Mouse (Mus musculus) ovary, adult 18-20 months (tissue): ENCODE results near the gene 1700029I15Rik.
"Not testable (repeated sequence)": the region's sequence is repeated elsewhere in the genome, so short reads cannot be mapped to it uniquely, and the experiment has no call there.

ENCODE experiments used
- DNase-seq: peaks from one replicate; pipeline ENCODE4 v3.0.0; 2022; ENCODE audit warnings: low spot score, mixed read lengths

1700029I15Rik gene

GRCm38 (mm10) chr2:92392318-92393264 is 10.3 kb downstream of the 1700029I15Rik start:
- no peak for DNase-seq

- DNase-seq: no peak
Measured at GRCm38 (mm10) chr2:92395535-92395934, 13.2 kb downstream of the 1700029I15Rik start.

GRCm38 (mm10) chr2:92397436-92397835 is 15.1 kb downstream of the 1700029I15Rik start:
- DNase-seq: no peak

GRCm38 (mm10) chr2:92399877-92400276 is 17.5 kb downstream of the 1700029I15Rik start:
- DNase-seq: not testable (repeated sequence)

- no peak for DNase-seq
Measured at GRCm38 (mm10) chr2:92400682-92401081, 18.3 kb downstream of the 1700029I15Rik start.

- no peak for DNase-seq
Measured at GRCm38 (mm10) chr2:92401091-92401561, 18.8 kb downstream of the 1700029I15Rik start, which contains the start of gene Mapk8ip1. Gene Mapk8ip1, minus strand, starts transcription at chr2:92401263.

GRCm38 (mm10) chr2:92402591-92403326 is 20.4 kb downstream of the 1700029I15Rik start:
- no peak for DNase-seq

GRCm38 (mm10) chr2:92403776-92404319 is 21.5 kb downstream of the 1700029I15Rik start:
- no peak for DNase-seq

GRCm38 (mm10) chr2:92404737-92405136 is 22.4 kb downstream of the 1700029I15Rik start:
- DNase-seq: no peak

- DNase-seq: no peak
Measured at GRCm38 (mm10) chr2:92405687-92406086, 23.3 kb downstream of the 1700029I15Rik start.

- DNase-seq: no peak
Measured at GRCm38 (mm10) chr2:92408309-92409045, 26.1 kb downstream of the 1700029I15Rik start.

- no peak for DNase-seq
Measured at GRCm38 (mm10) chr2:92411705-92412104, 29.4 kb downstream of the 1700029I15Rik start.

GRCm38 (mm10) chr2:92421723-92422387 is 39.5 kb downstream of the 1700029I15Rik start:
- DNase-seq: no peak

- no peak for DNase-seq
Measured at GRCm38 (mm10) chr2:92422388-92423135, 40.2 kb downstream of the 1700029I15Rik start.

GRCm38 (mm10) chr2:92423156-92423555 is 40.8 kb downstream of the 1700029I15Rik start:
- no peak for DNase-seq

- peak; percentile 93 for DNase-seq
Measured at GRCm38 (mm10) chr2:92423702-92424461, 41.5 kb downstream of the 1700029I15Rik start.

GRCm38 (mm10) chr2:92424462-92425308 is 42.3 kb downstream of the 1700029I15Rik start:
- DNase-seq: peak; percentile 57

- DNase-seq: no peak
Measured at GRCm38 (mm10) chr2:92425366-92425765, 43.0 kb downstream of the 1700029I15Rik start.

- DNase-seq: no peak
Measured at GRCm38 (mm10) chr2:92426426-92426825, 44.1 kb downstream of the 1700029I15Rik start.
